Comparison of ENCODE assay signal across 8 mouse cellular contexts in genomic region chr10:128919203-128919631, GRCm38 (mm10). TPM values are rescaled to one million over a fixed set of nuclear protein-coding genes. Genes with fewer than 3 reads are reported as not detected.
DNase-seq lines count a peak whose midpoint lies in the region; ATAC-seq lines count a peak whose summit lies in the region.

No protein-coding gene starts in this region.

- peak overlapping the region; percentile 29 for H3K27ac ChIP-seq in heart, embryonic 13.5 days (replicated peaks)
- H3K27ac ChIP-seq in heart, embryonic 12.5 days (ENCODE audit: poor library complexity, severe bottlenecking) = no peak overlapping the region
- H3K27ac ChIP-seq in hindbrain, embryonic 16.5 days (ENCODE audit: low read depth, low read length) = peak overlapping the region; percentile 85
- peak overlapping the region; percentile 36 for H3K27ac ChIP-seq in liver, embryonic 12.5 days

- H3K36me3 ChIP-seq in heart, embryonic 13.5 days = peaks cover 48% of the 10 kb centered on the region
- H3K36me3 ChIP-seq in heart, embryonic 12.5 days = peaks cover 39% of the 10 kb centered on the region
- H3K36me3 ChIP-seq in hindbrain, embryonic 16.5 days (ENCODE audit: control insufficient read depth, insufficient read depth, low read length) = no peaks in the 10 kb centered on the region; the same call in 1 of the 2 replicates
- peaks cover 31% of the 10 kb centered on the region for H3K36me3 ChIP-seq in liver, embryonic 12.5 days

- H3K9me3 ChIP-seq in heart, embryonic 13.5 days = no peaks in the 10 kb centered on the region
- no peaks in the 10 kb centered on the region for H3K9me3 ChIP-seq in heart, embryonic 12.5 days (replicated peaks)
- H3K9me3 ChIP-seq in hindbrain, embryonic 16.5 days (ENCODE audit: control insufficient read depth, low read length) = no peaks in the 10 kb centered on the region
- no peaks in the 10 kb centered on the region for H3K9me3 ChIP-seq in liver, embryonic 12.5 days (replicated peaks)

- no peak overlapping the region for H3K4me3 ChIP-seq in heart, embryonic 13.5 days
- H3K4me3 ChIP-seq in heart, embryonic 12.5 days = no peak overlapping the region
- H3K4me3 ChIP-seq in hindbrain, embryonic 16.5 days (ENCODE audit: low read length) = no peak overlapping the region
- no peak overlapping the region for H3K4me3 ChIP-seq in liver, embryonic 12.5 days

- H3K4me1 ChIP-seq in heart, embryonic 13.5 days = peaks cover 47% of the 10 kb centered on the region
- peaks cover 42% of the 10 kb centered on the region for H3K4me1 ChIP-seq in heart, embryonic 12.5 days (replicated peaks)
- H3K4me1 ChIP-seq in hindbrain, embryonic 16.5 days (ENCODE audit: control insufficient read depth, insufficient read depth, low read depth, low read length) = peaks cover 30% of the 10 kb centered on the region
- peaks cover 44% of the 10 kb centered on the region for H3K4me1 ChIP-seq in liver, embryonic 12.5 days

- no peaks in the 10 kb centered on the region for H3K27me3 ChIP-seq in heart, embryonic 13.5 days (replicated peaks)
- no peaks in the 10 kb centered on the region for H3K27me3 ChIP-seq in heart, embryonic 12.5 days (replicated peaks)
- H3K27me3 ChIP-seq in hindbrain, embryonic 16.5 days (replicated peaks; ENCODE audit: control insufficient read depth, insufficient read depth, low read length) = no peaks in the 10 kb centered on the region
- 0 out of 2 replicates have a peak, but pooled peaks cover 1% of the 10 kb centered on the region for H3K27me3 ChIP-seq in liver, embryonic 12.5 days (replicated peaks)

- peak; percentile 75 for DNase-seq in cerebellum, adult 9-11 months
- no peak for DNase-seq in urinary bladder, postnatal 4 days (ENCODE audit: low spot score in 2 of 2)
- DNase-seq in urinary bladder, postnatal 36 days (ENCODE audit: low spot score in 2 of 2) = no peak
- DNase-seq in spleen, postnatal 4 days (ENCODE audit: low spot score in 2 of 2) = no peak

- ATAC-seq in heart, embryonic 13.5 days (ENCODE audit: extremely low read depth, insufficient number of reproducible peaks, low FRiP score, low TSS enrichment) = no peak
- ATAC-seq in heart, embryonic 12.5 days (ENCODE audit: insufficient number of reproducible peaks, low FRiP score) = no peak
- ATAC-seq in hindbrain, embryonic 16.5 days = peak; percentile 55
- no peak for ATAC-seq in liver, embryonic 12.5 days

- 26% methylated on average over 6 of the region's 6 CpGs for WGBS in heart, embryonic 13.5 days
- WGBS in heart, embryonic 12.5 days = 24% methylated on average over 6 of the region's 6 CpGs
- 14% methylated on average over 6 of the region's 6 CpGs for WGBS in hindbrain, embryonic 16.5 days
- WGBS in liver, embryonic 12.5 days (ENCODE audit: insufficient replicate concordance) = 34% methylated on average over 6 of the region's 6 CpGs

- H3K4me2 ChIP-seq in heart, embryonic 13.5 days = no peak overlapping the region
- H3K4me2 ChIP-seq in heart, embryonic 12.5 days = no peak overlapping the region
- peak overlapping the region; percentile 32 for H3K4me2 ChIP-seq in hindbrain, embryonic 16.5 days (ENCODE audit: low read length)
- H3K4me2 ChIP-seq in liver, embryonic 12.5 days = no peak overlapping the region

- H3K9ac ChIP-seq in heart, embryonic 13.5 days = peak overlapping the region; percentile 16; the same call in 1 of the 2 replicates
- H3K9ac ChIP-seq in heart, embryonic 12.5 days = no peak overlapping the region
- peak overlapping the region; percentile 41; the same call in 1 of the 2 replicates for H3K9ac ChIP-seq in hindbrain, embryonic 16.5 days (ENCODE audit: low read depth, low read length)
- no peak overlapping the region for H3K9ac ChIP-seq in liver, embryonic 12.5 days

RNA-seq across cellular contexts. Expression of gene Rdh5, which starts 3.5 kb away (rescaled TPM):
- polyA plus RNA-seq in heart, embryonic 13.5 days (2015; fragmentation: Nextera tagmentation; extraction: Ambion mirVana) = 8.9 and 10.3 TPM in 2 replicates
- polyA plus RNA-seq in heart, embryonic 12.5 days (2016; fragmentation: Nextera tagmentation; extraction: Ambion mirVana) = 6.0 and 6.3 TPM in 2 replicates
- polyA plus RNA-seq in hindbrain, embryonic 16.5 days (2015; fragmentation: Nextera tagmentation; extraction: Ambion mirVana) = 29.6 and 30.0 TPM in 2 replicates
- polyA plus RNA-seq in liver, embryonic 12.5 days (2016; fragmentation: Nextera tagmentation; extraction: Ambion mirVana) = 8.2 and 9.0 TPM in 2 replicates

RNA-seq across cellular contexts. Expression of gene Bloc1s1, which starts 4.6 kb away (rescaled TPM):
- polyA plus RNA-seq in heart, embryonic 13.5 days (2015; fragmentation: Nextera tagmentation; extraction: Ambion mirVana) = 199 and 223 TPM in 2 replicates
- 161 and 165 TPM in 2 replicates for polyA plus RNA-seq in heart, embryonic 12.5 days (2016; fragmentation: Nextera tagmentation; extraction: Ambion mirVana)
- polyA plus RNA-seq in hindbrain, embryonic 16.5 days (2015; fragmentation: Nextera tagmentation; extraction: Ambion mirVana) = 247 and 278 TPM in 2 replicates
- 82.5 and 83.0 TPM in 2 replicates for polyA plus RNA-seq in liver, embryonic 12.5 days (2016; fragmentation: Nextera tagmentation; extraction: Ambion mirVana)

RNA-seq across cellular contexts. Expression of gene Itga7, which starts 14.4 kb away (rescaled TPM):
- 2.4 and 2.9 TPM in 2 replicates for polyA plus RNA-seq in heart, embryonic 13.5 days (2015; fragmentation: Nextera tagmentation; extraction: Ambion mirVana)
- 1.4 and 1.5 TPM in 2 replicates for polyA plus RNA-seq in heart, embryonic 12.5 days (2016; fragmentation: Nextera tagmentation; extraction: Ambion mirVana)
- 12.7 and 12.8 TPM in 2 replicates for polyA plus RNA-seq in hindbrain, embryonic 16.5 days (2015; fragmentation: Nextera tagmentation; extraction: Ambion mirVana)
- 0.12 and 0.17 TPM in 2 replicates for polyA plus RNA-seq in liver, embryonic 12.5 days (2016; fragmentation: Nextera tagmentation; extraction: Ambion mirVana)

RNA-seq across cellular contexts. Expression of gene Cd63, which starts 18.4 kb away (rescaled TPM):
- polyA plus RNA-seq in heart, embryonic 13.5 days (2015; fragmentation: Nextera tagmentation; extraction: Ambion mirVana) = 370 and 426 TPM in 2 replicates
- polyA plus RNA-seq in heart, embryonic 12.5 days (2016; fragmentation: Nextera tagmentation; extraction: Ambion mirVana) = 341 and 358 TPM in 2 replicates
- 322 and 343 TPM in 2 replicates for polyA plus RNA-seq in hindbrain, embryonic 16.5 days (2015; fragmentation: Nextera tagmentation; extraction: Ambion mirVana)
- 127 and 129 TPM in 2 replicates for polyA plus RNA-seq in liver, embryonic 12.5 days (2016; fragmentation: Nextera tagmentation; extraction: Ambion mirVana)

RNA-seq across cellular contexts. Expression of gene Gdf11, which starts 27.7 kb away (rescaled TPM):
- 2.8 and 3.6 TPM in 2 replicates for polyA plus RNA-seq in heart, embryonic 13.5 days (2015; fragmentation: Nextera tagmentation; extraction: Ambion mirVana)
- polyA plus RNA-seq in heart, embryonic 12.5 days (2016; fragmentation: Nextera tagmentation; extraction: Ambion mirVana) = 4.3 and 5.0 TPM in 2 replicates
- 5.8 and 6.5 TPM in 2 replicates for polyA plus RNA-seq in hindbrain, embryonic 16.5 days (2015; fragmentation: Nextera tagmentation; extraction: Ambion mirVana)
- polyA plus RNA-seq in liver, embryonic 12.5 days (2016; fragmentation: Nextera tagmentation; extraction: Ambion mirVana) = 1.8 and 1.9 TPM in 2 replicates

Comparison
In these comparisons a context has a peak if more than half of its experiments do, and no peak if none do; other contexts are left out.
1. H3K9ac ChIP-seq: peak in heart, embryonic 13.5 days (single experiment) and hindbrain, embryonic 16.5 days (single experiment); none in heart, embryonic 12.5 days (single experiment) and liver, embryonic 12.5 days (single experiment).